Mouse (Mus musculus) forebrain, embryonic 13.5 days (tissue): Measurements from ENCODE around the gene Pitpnm2. TPM values are rescaled to one million over a fixed set of nuclear protein-coding genes. Genes with fewer than 3 reads are reported as not detected.
"Not testable (repeated sequence)": the region's sequence is repeated elsewhere in the genome, so short reads cannot be mapped to it uniquely, and the experiment has no call there.

Experiments used
- ATAC-seq: fragments of 200-750 bp; cut with Nextera tagmentation; 2 replicates; pipeline ENCODE4 v1.8.0; 2017
- H3K27ac ChIP-seq: fragments of 300-500 bp; sonication (generic); 2 replicates; pipeline ENCODE4 v1.5.1; 2015; ENCODE audit warnings: inconsistent platforms, mild to moderate bottlenecking, moderate library complexity
- H3K27me3 ChIP-seq: fragments of 300-500 bp; sonication (generic); 2 replicates; pipeline ENCODE4 v1.6.1; 2015; ENCODE audit warnings: mild to moderate bottlenecking, inconsistent platforms
- H3K36me3 ChIP-seq: fragments of 300-500 bp; sonication (generic); 2 replicates; pipeline ENCODE4 v1.6.1; 2015; ENCODE audit warnings: mild to moderate bottlenecking, inconsistent platforms; ENCODE audit not compliant: poor library complexity, severe bottlenecking
- H3K4me1 ChIP-seq: fragments of 300-500 bp; sonication (generic); 2 replicates; pipeline ENCODE4 v1.6.1; 2015; ENCODE audit warnings: inconsistent platforms
- H3K4me2 ChIP-seq: fragments of 300-500 bp; sonication (generic); 2 replicates; pipeline ENCODE4 v1.6.1; 2015; ENCODE audit warnings: inconsistent platforms, mild to moderate bottlenecking, moderate library complexity
- H3K4me3 ChIP-seq: fragments of 300-500 bp; sonication (generic); 2 replicates; pipeline ENCODE4 v1.5.1; 2015; ENCODE audit warnings: mild to moderate bottlenecking, inconsistent platforms
- H3K9ac ChIP-seq: fragments of 300-500 bp; sonication (generic); 2 replicates; pipeline ENCODE4 v1.6.1; 2015; ENCODE audit warnings: mild to moderate bottlenecking, inconsistent platforms
- H3K9me3 ChIP-seq: fragments of 300-500 bp; sonication (generic); replicated peaks from 2 replicates; pipeline ENCODE4 v1.6.1; 2016; ENCODE audit warnings: inconsistent platforms
- WGBS: fragments of 180-500 bp; shearing (Covaris S2); methylation state at CpG from one replicate; pipeline ENCODE4 v1.1.7; 2015; 5-methylcytosine and 5-hydroxymethylcytosine counted together
- polyA plus RNA-seq: library from polyadenylated mRNA; unstranded; fragments of >200 nt; fragmentation: Nextera tagmentation; extraction: Ambion mirVana; gene quantifications from 2 replicates; pipeline ENCODE4 v1.2.1, GENCODE M21; 2015

Gene Pitpnm2
- polyA plus RNA-seq = 5.4 and 6.5 TPM in 2 replicates

- Histone ChIP-seq H3K9ac (peak within 1 kb of the TSS; percentile 84), H3K9me3 (no peaks in the 10 kb centered on the region), H3K4me2 (peak within 1 kb of the TSS; percentile 92), H3K4me3 (peak within 1 kb of the TSS; percentile 70), H3K36me3 (peaks cover 13% of the 10 kb centered on the region; the same call in 1 of the 2 replicates), H3K27me3 (0 out of 2 replicates have a peak, but pooled peaks cover 7% of the 10 kb centered on the region), H3K27ac (peak within 1 kb of the TSS; percentile 3), H3K4me1 (peaks cover 21% of the 10 kb centered on the region)
- WGBS = 1% methylated on average over 38 of the region's 90 CpGs
- peak; percentile 83 for ATAC-seq
Observed at GRCm38 (mm10) chr5:124249614-124250591, at the start of gene Pitpnm2. Gene Pitpnm2, minus strand, starts transcription at chr5:124249760.

GRCm38 (mm10) chr5:124299307-124299706, 49.7 kb upstream of the Pitpnm2 start:
- ATAC-seq, H3K9me3 ChIP-seq, H3K4me3 ChIP-seq, H3K27me3 ChIP-seq, H3K9ac ChIP-seq, H3K4me1 ChIP-seq, H3K4me2 ChIP-seq, H3K27ac ChIP-seq: not testable (repeated sequence)
- peaks cover 72% of the 10 kb centered on the region for H3K36me3 ChIP-seq
- WGBS = 51% methylated on average over 4 of the region's 4 CpGs

GRCm38 (mm10) chr5:124296475-124296874, 46.9 kb upstream of the Pitpnm2 start:
- H3K4me2 ChIP-seq = no peak overlapping the region

DNA sequence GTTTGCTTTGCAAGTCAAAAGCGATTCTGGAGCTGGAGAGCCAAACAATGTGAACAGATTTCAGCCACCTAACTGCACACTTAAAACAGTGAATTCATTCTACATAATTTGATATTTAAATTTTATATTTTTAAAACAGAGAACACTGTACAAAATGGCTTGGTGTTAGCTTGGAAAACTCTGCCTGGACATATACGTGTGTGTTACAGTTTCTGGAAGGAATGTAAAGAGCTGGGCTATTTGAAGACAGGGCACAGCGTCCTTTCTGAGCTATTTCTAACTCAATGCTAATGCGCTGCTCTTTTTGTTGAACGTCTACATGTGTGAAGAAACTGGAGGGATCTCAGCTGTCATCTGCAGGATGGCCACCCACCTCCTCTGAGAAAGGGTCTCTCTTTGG, 44.4 kb upstream of the Pitpnm2 start:
- no peak overlapping the region for H3K27ac ChIP-seq
- no peak overlapping the region for H3K4me2 ChIP-seq
- H3K9ac ChIP-seq = no peak overlapping the region
- no peaks in the 10 kb centered on the region for H3K9me3 ChIP-seq
- WGBS = 96% methylated on average over 5 of the region's 5 CpGs
- ATAC-seq = no peak
- H3K4me3 ChIP-seq = no peak overlapping the region
- peaks cover 95% of the 10 kb centered on the region for H3K36me3 ChIP-seq
- H3K4me1 ChIP-seq = no peaks in the 10 kb centered on the region
- no peaks in the 10 kb centered on the region for H3K27me3 ChIP-seq

More at GRCm38 (mm10) chr5:124296475-124296874, 46.9 kb upstream of the Pitpnm2 start:
- H3K4me3 ChIP-seq = no peak overlapping the region
- H3K9me3 ChIP-seq = no peaks in the 10 kb centered on the region
- no peak overlapping the region for H3K9ac ChIP-seq
- H3K27ac ChIP-seq = no peak overlapping the region
- H3K36me3 ChIP-seq = peaks cover 81% of the 10 kb centered on the region
- no peaks in the 10 kb centered on the region for H3K27me3 ChIP-seq
- no peaks in the 10 kb centered on the region for H3K4me1 ChIP-seq
- ATAC-seq = no peak
- 92% methylated on average over 4 of the region's 4 CpGs for WGBS

- no peak for ATAC-seq
- no peak overlapping the region for H3K4me3 ChIP-seq
- H3K36me3 ChIP-seq = peaks cover 94% of the 10 kb centered on the region
- H3K4me2 ChIP-seq = no peak overlapping the region
- no peaks in the 10 kb centered on the region for H3K27me3 ChIP-seq
- no peak overlapping the region for H3K9ac ChIP-seq
- H3K27ac ChIP-seq = no peak overlapping the region
- 93% methylated on average over 4 of the region's 4 CpGs for WGBS
- H3K9me3 ChIP-seq = peaks cover 4% of the 10 kb centered on the region
- H3K4me1 ChIP-seq = no peaks in the 10 kb centered on the region
Observed at GRCm38 (mm10) chr5:124290216-124290615, 40.7 kb upstream of the Pitpnm2 start.

DNA sequence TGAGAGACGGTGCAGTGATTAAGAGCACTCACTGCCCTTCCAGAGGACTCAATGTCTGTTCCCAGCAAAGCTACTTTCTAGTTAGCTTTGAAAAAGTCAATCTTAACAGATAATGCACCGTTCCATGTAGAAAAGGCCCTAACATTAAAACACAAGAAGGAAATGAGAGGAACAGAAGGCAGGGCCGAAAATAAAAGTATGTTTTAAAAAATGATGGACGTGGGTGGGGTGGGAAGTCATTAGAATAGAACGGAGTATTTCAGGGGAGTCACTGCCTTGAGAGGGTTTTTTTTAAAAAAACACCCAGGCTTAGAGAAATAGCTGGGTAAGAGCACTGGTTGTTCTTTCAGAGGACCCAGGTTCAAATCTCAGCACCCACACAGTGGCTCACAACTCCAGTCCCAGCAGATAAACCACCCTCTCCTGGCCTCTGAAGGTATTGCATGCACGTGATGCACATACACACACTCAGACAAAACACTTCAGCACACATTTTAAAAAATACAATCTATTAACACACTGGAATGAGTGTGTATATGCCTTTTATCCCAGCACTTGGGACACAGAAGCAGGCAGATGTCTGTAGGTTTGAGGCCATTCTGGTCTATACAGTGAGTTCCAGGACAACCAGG, 38.2 kb upstream of the Pitpnm2 start:
- peaks cover 4% of the 10 kb centered on the region for H3K9me3 ChIP-seq
- no peak overlapping the region for H3K4me3 ChIP-seq
- H3K4me2 ChIP-seq = no peak overlapping the region
- no peaks in the 10 kb centered on the region for H3K27me3 ChIP-seq
- peaks cover 91% of the 10 kb centered on the region for H3K36me3 ChIP-seq
- no peaks in the 10 kb centered on the region for H3K4me1 ChIP-seq
- no peak overlapping the region for H3K9ac ChIP-seq
- no peak overlapping the region for H3K27ac ChIP-seq
- 96% methylated on average over 6 of the region's 6 CpGs for WGBS
- ATAC-seq = no peak

DNA sequence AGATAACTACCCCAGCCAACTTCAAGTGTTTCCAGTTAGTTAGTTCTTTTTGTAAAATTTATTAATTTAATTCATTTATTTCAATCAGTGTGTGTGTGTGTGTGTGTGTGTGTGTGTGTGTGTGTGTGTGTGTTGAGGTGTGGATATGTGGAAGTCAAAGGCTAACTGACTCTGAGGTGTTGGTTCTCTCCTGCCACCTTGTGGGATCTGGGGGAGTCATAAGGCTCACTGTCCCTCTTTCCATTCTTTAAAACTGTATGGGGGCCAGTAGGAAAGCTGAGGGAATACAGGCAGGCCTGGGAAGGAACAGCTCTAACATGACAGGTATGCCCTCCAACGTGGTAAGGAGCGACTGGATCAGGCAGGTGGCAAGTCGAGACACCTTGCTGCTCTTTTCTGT, 34.8 kb upstream of the Pitpnm2 start:
- Histone ChIP-seq H3K9me3 (peaks cover 4% of the 10 kb centered on the region), H3K36me3 (peaks cover 89% of the 10 kb centered on the region), H3K4me2 (no peak overlapping the region), H3K27ac (no peak overlapping the region), H3K4me1 (no peaks in the 10 kb centered on the region), H3K9ac (no peak overlapping the region), H3K27me3 (no peaks in the 10 kb centered on the region), H3K4me3 (no peak overlapping the region)
- ATAC-seq = no peak
- 76% methylated on average over 3 of the region's 3 CpGs for WGBS

DNA sequence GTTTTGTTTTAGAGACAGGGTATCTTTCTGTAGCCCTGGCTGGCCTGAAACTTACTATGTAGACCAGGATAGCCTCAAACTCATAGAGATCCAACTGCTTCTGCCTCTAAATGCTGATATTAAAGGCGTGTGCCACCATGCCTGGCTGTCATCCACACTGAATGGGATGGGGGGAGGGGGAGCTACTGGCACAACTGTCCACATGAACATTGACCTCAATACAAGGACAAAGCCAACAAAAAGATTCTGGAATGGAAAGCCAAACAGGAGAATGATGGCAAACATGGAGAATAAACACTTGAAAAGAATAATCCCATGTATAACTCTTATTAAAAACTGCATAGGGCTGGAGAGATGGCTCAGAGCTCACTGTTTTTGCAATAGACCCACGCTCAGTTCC, 33.3 kb upstream of the Pitpnm2 start:
- Histone ChIP-seq H3K27me3 (no peaks in the 10 kb centered on the region), H3K9ac (no peak overlapping the region), H3K9me3 (peaks cover 3% of the 10 kb centered on the region), H3K27ac (no peak overlapping the region), H3K4me2 (no peak overlapping the region), H3K4me1 (no peaks in the 10 kb centered on the region), H3K4me3 (no peak overlapping the region), H3K36me3 (peaks cover 90% of the 10 kb centered on the region)
- 93% methylated on average over 2 of the region's 2 CpGs for WGBS
- no peak for ATAC-seq

- no peak for ATAC-seq
- H3K27ac ChIP-seq = peak overlapping the region; percentile 12; the same call in 1 of the 2 replicates
- H3K36me3 ChIP-seq = peaks cover 45% of the 10 kb centered on the region
- H3K9me3 ChIP-seq = no peaks in the 10 kb centered on the region
- peaks cover 22% of the 10 kb centered on the region for H3K4me1 ChIP-seq
- no peak overlapping the region for H3K9ac ChIP-seq
- no peak overlapping the region for H3K4me3 ChIP-seq
- WGBS = 77% methylated on average over 5 of the region's 5 CpGs
- H3K27me3 ChIP-seq = no peaks in the 10 kb centered on the region
- H3K4me2 ChIP-seq = no peak overlapping the region
Observed at GRCm38 (mm10) chr5:124270226-124270625, 20.7 kb upstream of the Pitpnm2 start.

DNA sequence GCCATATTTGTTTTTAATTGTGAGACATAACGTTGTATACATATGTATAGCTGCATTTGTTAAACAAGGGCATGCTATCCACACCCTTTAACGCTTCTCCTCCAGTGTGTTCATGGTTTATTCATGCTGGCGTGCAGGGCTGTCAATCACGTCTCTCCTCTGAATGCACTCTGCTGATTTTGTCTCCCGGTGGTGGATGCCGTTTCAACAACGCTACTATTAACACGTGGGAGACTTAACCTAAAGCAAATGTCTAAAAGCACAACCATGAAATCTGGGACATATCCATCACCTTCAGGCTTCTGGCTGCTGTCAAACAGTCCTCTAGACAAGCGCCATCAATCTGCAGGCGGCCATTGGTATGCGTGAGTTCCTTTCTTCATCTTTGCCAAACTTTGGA, 20.1 kb upstream of the Pitpnm2 start:
- H3K9me3 ChIP-seq = no peaks in the 10 kb centered on the region
- peaks cover 45% of the 10 kb centered on the region for H3K36me3 ChIP-seq
- H3K27me3 ChIP-seq = no peaks in the 10 kb centered on the region
- ATAC-seq = peak; percentile 90
- WGBS = 31% methylated on average over 11 of the region's 11 CpGs
- no peak overlapping the region for H3K9ac ChIP-seq
- peak overlapping the region; percentile 81 for H3K27ac ChIP-seq
- no peak overlapping the region for H3K4me3 ChIP-seq
- peaks cover 22% of the 10 kb centered on the region for H3K4me1 ChIP-seq
- no peak overlapping the region for H3K4me2 ChIP-seq

DNA sequence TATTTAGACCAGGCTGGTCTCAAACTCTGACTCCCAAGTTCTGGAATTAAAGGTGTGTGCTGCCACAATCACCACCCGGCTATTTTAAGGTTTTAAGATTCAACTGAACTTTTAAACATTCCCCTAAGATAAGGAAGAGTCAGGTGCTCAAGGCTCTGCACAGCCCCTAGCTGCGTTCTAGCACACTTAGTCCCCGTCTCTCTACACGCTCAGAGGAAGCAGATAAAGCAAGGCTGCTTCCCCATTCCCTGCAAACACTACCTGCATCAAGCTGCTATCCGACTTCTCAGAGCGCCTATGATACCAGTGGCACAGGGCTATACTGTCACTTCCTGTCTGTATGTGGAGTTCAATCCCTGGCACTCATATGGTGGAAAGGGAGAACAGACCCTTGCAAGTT, 18.1 kb upstream of the Pitpnm2 start:
- Histone ChIP-seq H3K4me1 (peaks cover 22% of the 10 kb centered on the region), H3K27ac (no peak overlapping the region), H3K9me3 (no peaks in the 10 kb centered on the region), H3K4me3 (no peak overlapping the region), H3K4me2 (no peak overlapping the region), H3K27me3 (no peaks in the 10 kb centered on the region), H3K9ac (no peak overlapping the region), H3K36me3 (peaks cover 61% of the 10 kb centered on the region)
- ATAC-seq = no peak
- 98% methylated on average over 6 of the region's 6 CpGs for WGBS

- Histone ChIP-seq H3K27ac (no peak overlapping the region), H3K4me2 (no peak overlapping the region), H3K9ac (no peak overlapping the region), H3K4me3 (no peak overlapping the region), H3K9me3 (no peaks in the 10 kb centered on the region), H3K36me3 (peaks cover 69% of the 10 kb centered on the region), H3K27me3 (no peaks in the 10 kb centered on the region), H3K4me1 (peaks cover 22% of the 10 kb centered on the region)
- no peak for ATAC-seq
- 91% methylated on average over 6 of the region's 6 CpGs for WGBS
Observed at GRCm38 (mm10) chr5:124266821-124267220, 17.3 kb upstream of the Pitpnm2 start.
